Mouse (Mus musculus): Measurements from ENCODE around the gene Aspscr1. TPM values are rescaled to one million over a fixed set of nuclear protein-coding genes. Genes with fewer than 3 reads are reported as not detected.

Aspscr1 gene
- total RNA-seq (2023): 10 to 100 TPM; 85.4 to 88.2 TPM

GRCm38 (mm10) chr11:120672687-120673593 is at the start of gene Aspscr1:
Gene Aspscr1 (plus strand): TSS chr11:120672973.

GRCm38 (mm10) chr11:120625152-120625775 is 47.5 kb upstream of the Aspscr1 start, which contains the start of gene Sirt7:
Gene Sirt7 (minus strand): TSS chr11:120625240.

GRCm38 (mm10) chr11:120633520-120634343 is 39.0 kb upstream of the Aspscr1 start, which contains the start of gene Mafg:
Gene Mafg (minus strand): TSS chr11:120633600.

GRCm38 (mm10) chr11:120643601-120643987 is 29.2 kb upstream of the Aspscr1 start, which contains the start of gene Pycr1:
Gene Pycr1 (minus strand): TSS chr11:120643769.

GRCm38 (mm10) chr11:120648001-120648476 is 24.7 kb upstream of the Aspscr1 start, which contains the start of gene Myadml2:
Gene Myadml2 (minus strand): TSS chr11:120648158.

GRCm38 (mm10) chr11:120661076-120661460 is 11.7 kb upstream of the Aspscr1 start, which contains the start of gene Notum:
Gene Notum (minus strand): TSS chr11:120661175.

GRCm38 (mm10) chr11:120713580-120714518 is 41.1 kb downstream of the Aspscr1 start, which contains the start of the genes Cenpx and Lrrc45:
Gene Cenpx (minus strand): TSS chr11:120713738.
Gene Lrrc45 (plus strand): TSS chr11:120713925.

GRCm38 (mm10) chr11:120721124-120722066 is 48.6 kb downstream of the Aspscr1 start, which contains the start of gene Rac3:
Gene Rac3 (plus strand): TSS chr11:120721470.

GRCm38 (mm10) chr11:120727169-120727527 is 54.4 kb downstream of the Aspscr1 start, which contains the start of gene Dcxr:
Gene Dcxr (minus strand): TSS chr11:120727281.

GRCm38 (mm10) chr11:120731858-120732680 is 59.3 kb downstream of the Aspscr1 start, which contains the start of gene Cbr2:
Gene Cbr2 (minus strand): TSS chr11:120732114.

Other genes with a start within 250 kb of the Aspscr1 start
- 10 to 100 TPM; 48.6 to 50.6 TPM for gene Nploc4, start 235.3 kb upstream of the Aspscr1 start, total RNA-seq (2023)
- 1 to 10 TPM in 1 of 2 experiments, not detected in 1; 6.7 TPM for gene Tspan10, start 230.3 kb upstream of the Aspscr1 start, total RNA-seq (2023)
- gene Pde6g, start 219.5 kb upstream of the Aspscr1 start, total RNA-seq (2023): not detected
- 1 to 10 TPM; 4.1 to 7.9 TPM for gene Oxld1, start 214.9 kb upstream of the Aspscr1 start, total RNA-seq (2023)
- gene Ccdc137, start 214.9 kb upstream of the Aspscr1 start, total RNA-seq (2023): 10 to 100 TPM; 12.4 to 14.5 TPM
- 10 to 100 TPM in 1 of 2 experiments, 1 to 10 TPM in 1; 8.7 to 10.5 TPM for gene Arl16, start 205.4 kb upstream of the Aspscr1 start, total RNA-seq (2023)
- 10 to 100 TPM; 18.3 to 23.1 TPM for gene Mrpl12, start 188.4 kb upstream of the Aspscr1 start, total RNA-seq (2023)
- gene Slc25a10, start 181.1 kb upstream of the Aspscr1 start, total RNA-seq (2023): 10 to 100 TPM; 16.4 to 19.3 TPM
- not detected for gene Gcgr, start 142.3 kb upstream of the Aspscr1 start, total RNA-seq (2023)
- 10 to 100 TPM; 34.2 to 37.3 TPM for gene Mcrip1, start 123.2 kb upstream of the Aspscr1 start, total RNA-seq (2023)
- gene Ppp1r27, start 121.8 kb upstream of the Aspscr1 start, total RNA-seq (2023): under 1 TPM in 1 of 2 experiments, not detected in 1; 0.75 TPM
- gene P4hb, start 99.7 kb upstream of the Aspscr1 start, total RNA-seq (2023): 100 to 1,000 TPM; 266 to 274 TPM
- gene Arhgdia, start 91.3 kb upstream of the Aspscr1 start, total RNA-seq (2023): 100 to 1,000 TPM; 361 to 393 TPM
- gene Alyref, start 74.6 kb upstream of the Aspscr1 start, total RNA-seq (2023): 100 to 1,000 TPM; 143 to 147 TPM
- 10 to 100 TPM; 49.3 to 52.8 TPM for gene Anapc11, start 74.6 kb upstream of the Aspscr1 start, total RNA-seq (2023)
- gene Npb, start 64.5 kb upstream of the Aspscr1 start, total RNA-seq (2023): 1 to 10 TPM; 1.2 to 1.5 TPM
- gene Pcyt2, start 55.0 kb upstream of the Aspscr1 start, total RNA-seq (2023): 10 to 100 TPM; 37.2 to 38.3 TPM
- 100 to 1,000 TPM; 119 to 120 TPM for gene Sirt7, start 47.7 kb upstream of the Aspscr1 start, total RNA-seq (2023)
- 100 to 1,000 TPM; 107 to 135 TPM for gene Mafg, start 39.4 kb upstream of the Aspscr1 start, total RNA-seq (2023)
- gene Pycr1, start 29.2 kb upstream of the Aspscr1 start, total RNA-seq (2023): 1 to 10 TPM; 1.1 to 1.2 TPM
- not detected for gene Myadml2, start 24.8 kb upstream of the Aspscr1 start, total RNA-seq (2023)
- gene Notum, start 11.8 kb upstream of the Aspscr1 start, total RNA-seq (2023): under 1 TPM in 1 of 2 experiments, not detected in 1; 0.39 TPM
- gene Cenpx, start 40.8 kb downstream of the Aspscr1 start, total RNA-seq (2023): 10 to 100 TPM; 33.5 to 39.0 TPM
- gene Lrrc45, start 41.0 kb downstream of the Aspscr1 start, total RNA-seq (2023): 10 to 100 TPM; 12.8 to 17.1 TPM
- gene Rac3, start 48.5 kb downstream of the Aspscr1 start, total RNA-seq (2023): under 1 TPM in 1 of 2 experiments, not detected in 1; 0.33 TPM
- 1 to 10 TPM; 8.3 to 8.5 TPM for gene Dcxr, start 54.3 kb downstream of the Aspscr1 start, total RNA-seq (2023)
- gene Cbr2, start 59.1 kb downstream of the Aspscr1 start, total RNA-seq (2023): 1 to 10 TPM; 7.3 to 9.0 TPM
- 10 to 100 TPM; 40.0 to 43.8 TPM for gene Hmga1b, start 89.8 kb downstream of the Aspscr1 start, total RNA-seq (2023)
- gene Rfng, start 111.2 kb downstream of the Aspscr1 start, total RNA-seq (2023): 10 to 100 TPM; 14.0 to 15.3 TPM
- gene Gps1, start 111.3 kb downstream of the Aspscr1 start, total RNA-seq (2023): 10 to 100 TPM; 38.0 to 39.9 TPM
- 10 to 100 TPM; 31.0 to 32.0 TPM for gene Dus1l, start 123.4 kb downstream of the Aspscr1 start, total RNA-seq (2023)
- 10 to 100 TPM; 28.3 to 29.7 TPM for gene Fasn, start 151.6 kb downstream of the Aspscr1 start, total RNA-seq (2023)

Measured in neutrophil, adult 83 days (primary cell).